7 mouse cellular contexts compared by ENCODE assay signal in genomic region chr7:122219315-122219801, GRCm38 (mm10). TPM values are rescaled to one million over a fixed set of nuclear protein-coding genes. Genes with fewer than 3 reads are reported as not detected.
DNase-seq lines count a peak whose midpoint lies in the region; ATAC-seq and TF ChIP-seq lines count a peak whose summit lies in the region.

Chp2 (plus strand) TSS chr7:122219496.

- H3K4me3 ChIP-seq in bone marrow, adult 2 months (replicated peaks; ENCODE audit: control insufficient read depth, low read depth, low read length), result no peak within 1 kb of the TSS
- H3K4me3 ChIP-seq in hindbrain, embryonic 12.5 days, result 0 out of 2 replicates have a peak within 1 kb of the TSS, but pooled peaks have one; percentile 8
- H3K4me3 ChIP-seq in limb, embryonic 13.5 days, result peak within 1 kb of the TSS; percentile 15
- H3K4me3 ChIP-seq in midbrain, embryonic 14.5 days (replicated peaks; ENCODE audit: low read depth, low read length), result 0 out of 2 replicates have a peak within 1 kb of the TSS, but pooled peaks have one; percentile 2

- no peaks in the 10 kb centered on the region for H3K4me1 ChIP-seq in bone marrow, adult 2 months (ENCODE audit: control insufficient read depth, insufficient read depth, low read length)
- H3K4me1 ChIP-seq in hindbrain, embryonic 12.5 days, result 0 out of 2 replicates have a peak, but pooled peaks cover 4% of the 10 kb centered on the region
- H3K4me1 ChIP-seq in limb, embryonic 13.5 days, result no peaks in the 10 kb centered on the region
- no peaks in the 10 kb centered on the region for H3K4me1 ChIP-seq in midbrain, embryonic 14.5 days (ENCODE audit: control insufficient read depth, insufficient read depth, low read length)

- no peak for TF ChIP-seq CTCF in bone marrow, adult 2 months (IDR thresholded peaks at IDR 0.05; ENCODE audit: control insufficient read depth, insufficient read depth, low read length)

- H3K9ac ChIP-seq in hindbrain, embryonic 12.5 days, result peak within 1 kb of the TSS; percentile 32; the same call in 1 of the 2 replicates
- peak within 1 kb of the TSS; percentile 43; the same call in 1 of the 2 replicates for H3K9ac ChIP-seq in limb, embryonic 13.5 days
- no peak within 1 kb of the TSS for H3K9ac ChIP-seq in midbrain, embryonic 14.5 days (replicated peaks; ENCODE audit: low read length)

- DNase-seq in gastrocnemius, adult 18-20 months (ENCODE audit: low spot score), result peak; percentile 24
- no peak for DNase-seq in midbrain, embryonic 14.5 days
- no peak for DNase-seq in thymus, postnatal 0 days (ENCODE audit: low spot score)

- TF ChIP-seq POLR2A in bone marrow, adult 2 months (IDR thresholded peaks at IDR 0.05; ENCODE audit: borderline replicate concordance, control insufficient read depth, low read depth, low read length), result 0 out of 2 replicates have a peak, but pooled peaks have one; percentile 12

- H3K27ac ChIP-seq in bone marrow, adult 2 months (ENCODE audit: control insufficient read depth, insufficient read depth, low read depth, low read length, poor library complexity), result no peak within 1 kb of the TSS
- no peak within 1 kb of the TSS for H3K27ac ChIP-seq in hindbrain, embryonic 12.5 days
- no peak within 1 kb of the TSS for H3K27ac ChIP-seq in limb, embryonic 13.5 days
- no peak within 1 kb of the TSS for H3K27ac ChIP-seq in midbrain, embryonic 14.5 days (replicated peaks; ENCODE audit: low read depth, low read length)

- no peaks in the 10 kb centered on the region for H3K36me3 ChIP-seq in hindbrain, embryonic 12.5 days
- no peaks in the 10 kb centered on the region for H3K36me3 ChIP-seq in limb, embryonic 13.5 days
- no peaks in the 10 kb centered on the region for H3K36me3 ChIP-seq in midbrain, embryonic 14.5 days (ENCODE audit: control insufficient read depth, insufficient read depth, low read length)

- 0 out of 2 replicates have a peak, but pooled peaks cover 5% of the 10 kb centered on the region for H3K9me3 ChIP-seq in hindbrain, embryonic 12.5 days (replicated peaks)
- H3K9me3 ChIP-seq in limb, embryonic 13.5 days, result no peaks in the 10 kb centered on the region
- H3K9me3 ChIP-seq in midbrain, embryonic 14.5 days (ENCODE audit: control insufficient read depth, low read length), result peaks cover 5% of the 10 kb centered on the region; the same call in 1 of the 2 replicates

- H3K27me3 ChIP-seq in hindbrain, embryonic 12.5 days, result 0 out of 2 replicates have a peak, but pooled peaks cover 10% of the 10 kb centered on the region
- peaks cover 20% of the 10 kb centered on the region for H3K27me3 ChIP-seq in limb, embryonic 13.5 days
- no peaks in the 10 kb centered on the region for H3K27me3 ChIP-seq in midbrain, embryonic 14.5 days (ENCODE audit: control insufficient read depth, insufficient read depth, low read length)

- ATAC-seq in hindbrain, embryonic 12.5 days (ENCODE audit: low FRiP score), result no peak
- no peak for ATAC-seq in limb, embryonic 13.5 days (ENCODE audit: low FRiP score, low read depth)
- no peak for ATAC-seq in midbrain, embryonic 14.5 days (ENCODE audit: low FRiP score, low TSS enrichment)
- no peak for ATAC-seq in monocyte, adult 5-6 weeks (replicated peaks; ENCODE audit: insufficient number of reproducible peaks, low FRiP score, low TSS enrichment, poor library complexity, severe bottlenecking)

- WGBS in bone marrow, adult 2 months, result 24% methylated on average over 20 of the region's 20 CpGs
- 23% methylated on average over 20 of the region's 20 CpGs for WGBS in hindbrain, embryonic 12.5 days
- 24% methylated on average over 20 of the region's 20 CpGs for WGBS in limb, embryonic 13.5 days
- 33% methylated on average over 20 of the region's 20 CpGs for WGBS in midbrain, embryonic 14.5 days

- peak within 1 kb of the TSS; percentile 43 for H3K4me2 ChIP-seq in hindbrain, embryonic 12.5 days (replicated peaks)
- H3K4me2 ChIP-seq in limb, embryonic 13.5 days (replicated peaks), result peak within 1 kb of the TSS; percentile 55
- H3K4me2 ChIP-seq in midbrain, embryonic 14.5 days (ENCODE audit: low read length), result peak within 1 kb of the TSS; percentile 41

RNA-seq across cellular contexts. Expression of gene Chp2, which starts in this region (rescaled TPM):
- polyA plus RNA-seq in bone marrow, adult 2 months (2011; ENCODE audit: insufficient read depth, insufficient read length, low replicate concordance, missing spikeins), result 4.7 and 8.3 TPM in 2 replicates
- 1 to 10 TPM; 4.3 to 5.3 TPM for total RNA-seq in gastrocnemius, adult 18-20 months (2021)
- 0.28 TPM in 1 of 2 replicates, not detected in the other for polyA plus RNA-seq in hindbrain, embryonic 12.5 days (2016; fragmentation: Nextera tagmentation; extraction: Ambion mirVana)
- polyA plus RNA-seq in limb, embryonic 13.5 days (2015; fragmentation: Nextera tagmentation; extraction: Ambion mirVana), result 0.22 TPM in 1 of 2 replicates, not detected in the other
- 0.59 and 1.3 TPM in 2 replicates for polyA plus RNA-seq in midbrain, embryonic 14.5 days (2014; fragmentation: Nextera tagmentation; extraction: Ambion mirVana)
- total RNA-seq in monocyte, adult 5-6 weeks (2017), result not detected in 3 replicates
- polyA plus RNA-seq in thymus, postnatal 0 days (2015; fragmentation: Nextera tagmentation; extraction: Ambion mirVana), result 0.64 and 0.75 TPM in 2 replicates
